Mouse (Mus musculus) yolk sac, embryonic 10.5 days (tissue): Measurements from ENCODE around the gene Gm49378.

Source experiments
- DNase-seq: peaks from one replicate; pipeline ENCODE4 v3.0.0-alpha.2; 2017; ENCODE audit warnings: low spot score

Gm49378 gene

GRCm38 (mm10) chr14:55589771-55590448 is 47.8 kb downstream of the Gm49378 start:
- DNase-seq: no peak

- no peak for DNase-seq
Measured at GRCm38 (mm10) chr14:55589271-55589670, 48.4 kb downstream of the Gm49378 start.

GRCm38 (mm10) chr14:55586149-55586548 is 51.5 kb downstream of the Gm49378 start:
- no peak for DNase-seq

GRCm38 (mm10) chr14:55585566-55585960 is 52.1 kb downstream of the Gm49378 start:
- DNase-seq: peak; percentile 79

GRCm38 (mm10) chr14:55584702-55585565 is 52.8 kb downstream of the Gm49378 start, which contains the start of gene Emc9:
Emc9 (minus strand) TSS chr14:55585302.
- peak; percentile 85 for DNase-seq

GRCm38 (mm10) chr14:55584303-55584701 is 53.4 kb downstream of the Gm49378 start:
- no peak for DNase-seq

GRCm38 (mm10) chr14:55581981-55582681 is 55.6 kb downstream of the Gm49378 start:
- no peak for DNase-seq

- DNase-seq: no peak
Measured at GRCm38 (mm10) chr14:55580731-55581130, 57.0 kb downstream of the Gm49378 start.

- no peak for DNase-seq
Measured at GRCm38 (mm10) chr14:55579511-55580496, 57.9 kb downstream of the Gm49378 start.
